Mouse (Mus musculus) heart, postnatal 36 days (tissue): ENCODE data around the gene Bcl2. TPM values are rescaled to one million over a fixed set of nuclear protein-coding genes. Genes with fewer than 3 reads are reported as not detected.

ENCODE experiments used
- DNase-seq, 2 experiments: peaks; one replicate each; pipeline ENCODE4 v3.0.0; 2021 to 2022
- intact Hi-C: fragments of 180-260 bp; cut with DNase I; formaldehyde crosslinking; loops from one replicate; pipeline ENCODE4 v1.15.1; 2025
- total RNA-seq, 2 experiments: library from RNA; stranded (reverse); gene quantifications; 2 replicates each; pipeline ENCODE4 v1.2.3; 2021

The Bcl2 gene
- total RNA-seq, 2 experiments from 2014 or later, result 3.7 to 5.1 TPM

- DNase-seq, result no peak
- intact Hi-C loops, result no loop called here
Observed at GRCm38 (mm10) chr1:106597575-106598291, 116.3 kb downstream of the Bcl2 start.

GRCm38 (mm10) chr1:106596380-106596779 is 117.7 kb downstream of the Bcl2 start:
- intact Hi-C loops, result no loop called here
- DNase-seq, result no peak

GRCm38 (mm10) chr1:106595286-106595885 is 118.7 kb downstream of the Bcl2 start:
- intact Hi-C loops, result no loop called here

GRCm38 (mm10) chr1:106591180-106591774 is 122.8 kb downstream of the Bcl2 start:
- intact Hi-C loops, result no loop called here
- no peak for DNase-seq

More at GRCm38 (mm10) chr1:106595286-106595885, 118.7 kb downstream of the Bcl2 start:
- DNase-seq, result no peak

- no peak for DNase-seq
- intact Hi-C loops, result no loop called here
Observed at GRCm38 (mm10) chr1:106589141-106589540, 124.9 kb downstream of the Bcl2 start.

- DNase-seq, result no peak
- intact Hi-C loops, result no loop called here
Observed at GRCm38 (mm10) chr1:106587866-106588470, 126.1 kb downstream of the Bcl2 start.

GRCm38 (mm10) chr1:106586761-106587160 is 127.3 kb downstream of the Bcl2 start:
- DNase-seq, result no peak
- intact Hi-C loops, result no loop called here

GRCm38 (mm10) chr1:106585349-106585748 is 128.7 kb downstream of the Bcl2 start:
- intact Hi-C loops, result no loop called here
- DNase-seq, result no peak

GRCm38 (mm10) chr1:106584824-106585223 is 129.2 kb downstream of the Bcl2 start:
- DNase-seq, result no peak
- intact Hi-C loops, result no loop called here

- intact Hi-C loops, result no loop called here
- DNase-seq, result no peak
Observed at GRCm38 (mm10) chr1:106584273-106584672, 129.8 kb downstream of the Bcl2 start.

GRCm38 (mm10) chr1:106583245-106584241 is 130.5 kb downstream of the Bcl2 start:
- peak; percentile 65 for DNase-seq
- intact Hi-C loops, result no loop called here

GRCm38 (mm10) chr1:106582810-106583209 is 131.3 kb downstream of the Bcl2 start:
- intact Hi-C loops, result no loop called here
- no peak for DNase-seq

- no peak for DNase-seq
- intact Hi-C loops, result no loop called here
Observed at GRCm38 (mm10) chr1:106581812-106582211, 132.3 kb downstream of the Bcl2 start.

GRCm38 (mm10) chr1:106579768-106580167 is 134.3 kb downstream of the Bcl2 start:
- intact Hi-C loops, result no loop called here
- no peak for DNase-seq

- DNase-seq, result no peak
- intact Hi-C loops, result no loop called here
Observed at GRCm38 (mm10) chr1:106572506-106572905, 141.6 kb downstream of the Bcl2 start.

GRCm38 (mm10) chr1:106570870-106571269 is 143.2 kb downstream of the Bcl2 start:
- intact Hi-C loops, result no loop called here
- DNase-seq, result no peak

GRCm38 (mm10) chr1:106570366-106570765 is 143.7 kb downstream of the Bcl2 start:
- intact Hi-C loops, result no loop called here

GRCm38 (mm10) chr1:106569674-106570073 is 144.4 kb downstream of the Bcl2 start:
- no peak for DNase-seq
- intact Hi-C loops, result no loop called here

More at GRCm38 (mm10) chr1:106570366-106570765, 143.7 kb downstream of the Bcl2 start:
- DNase-seq, result no peak

GRCm38 (mm10) chr1:106568868-106569267 is 145.2 kb downstream of the Bcl2 start:
- no peak for DNase-seq
- intact Hi-C loops, result no loop called here

GRCm38 (mm10) chr1:106567506-106567905 is 146.6 kb downstream of the Bcl2 start:
- intact Hi-C loops, result no loop called here
- no peak for DNase-seq
